Mouse (Mus musculus) megakaryocyte, embryonic 14.5 days (primary cell): ENCODE data around the gene Pax1. TPM values are rescaled to one million over a fixed set of nuclear protein-coding genes. Genes with fewer than 3 reads are reported as not detected.

ENCODE experiments used
- H3K27me3 ChIP-seq: replicated peaks from 2 replicates; pipeline ENCODE3; 2012; ENCODE audit warnings: inconsistent platforms
- H3K36me3 ChIP-seq: replicated peaks from 2 replicates; pipeline ENCODE3; 2012; ENCODE audit warnings: low read length, inconsistent platforms, mixed read lengths
- H3K4me1 ChIP-seq: 2 replicates; pipeline ENCODE4 v1.6.1; 2012; ENCODE audit warnings: inconsistent platforms
- H3K4me3 ChIP-seq: replicated peaks from 2 replicates; pipeline ENCODE3; 2012; ENCODE audit warnings: moderate library complexity, mild to moderate bottlenecking, inconsistent platforms
- H3K9me3 ChIP-seq: 2 replicates; pipeline ENCODE4 v1.6.1; 2012; ENCODE audit warnings: inconsistent platforms
- FLI1 ChIP-seq: IDR thresholded peaks from 2 replicates; pipeline ENCODE4 v1.6.1; 2012; ENCODE audit warnings: low read length, inconsistent platforms, mixed read lengths
- GATA1 ChIP-seq: IDR thresholded peaks from 3 replicates; pipeline ENCODE4 v1.6.1; 2012; ENCODE audit warnings: mixed read lengths, low read length, inconsistent platforms, borderline replicate concordance
- polyA plus RNA-seq: library from polyadenylated mRNA; stranded (reverse); fragments of >175 nt; gene quantifications from 2 replicates; pipeline ENCODE4 v1.2.3, GENCODE M21; 2012; ENCODE audit warnings: low replicate concordance; ENCODE audit not compliant: insufficient read depth

Pax1 gene
- polyA plus RNA-seq, 1 experiment = not detected

DNA sequence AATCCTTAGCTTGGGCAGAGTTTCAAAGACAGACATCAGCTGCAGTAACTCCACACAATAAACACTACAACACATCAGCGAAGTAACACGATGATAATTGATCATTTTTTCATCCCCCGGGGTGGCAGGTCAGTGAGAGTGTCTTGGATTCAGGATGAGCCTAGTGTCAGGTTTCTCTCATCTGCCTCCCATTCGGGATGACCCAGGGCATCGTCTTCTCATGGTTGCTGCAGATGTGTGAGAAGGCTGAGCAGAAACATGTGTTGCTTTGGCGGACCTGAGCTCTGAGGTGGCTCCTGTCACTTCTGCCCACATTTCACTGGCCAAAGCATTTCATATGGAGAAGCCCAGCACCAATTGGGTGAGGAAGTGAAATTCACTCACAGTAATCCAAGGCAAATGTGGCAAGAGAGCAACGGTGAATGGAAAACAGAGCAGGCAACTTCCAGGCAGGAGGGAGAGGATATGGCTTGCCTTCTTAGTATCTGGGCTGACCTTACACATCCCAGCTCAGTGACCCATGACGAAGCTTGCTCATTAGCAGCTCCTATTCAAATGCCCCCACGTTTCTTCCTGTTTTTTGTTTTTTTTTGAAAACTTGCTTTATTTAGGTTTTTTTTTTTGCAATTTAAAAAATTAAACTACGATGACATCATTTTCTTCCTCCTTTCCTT is 63.0 kb downstream of the Pax1 start:
- H3K36me3 ChIP-seq = no peaks in the 10 kb centered on the region
- no peaks in the 10 kb centered on the region for H3K4me1 ChIP-seq
- no peaks in the 10 kb centered on the region for H3K27me3 ChIP-seq
- no peaks in the 10 kb centered on the region for H3K9me3 ChIP-seq
- no peak for TF ChIP-seq FLI1
- TF ChIP-seq GATA1 = no peak
- no peak overlapping the region for H3K4me3 ChIP-seq

DNA sequence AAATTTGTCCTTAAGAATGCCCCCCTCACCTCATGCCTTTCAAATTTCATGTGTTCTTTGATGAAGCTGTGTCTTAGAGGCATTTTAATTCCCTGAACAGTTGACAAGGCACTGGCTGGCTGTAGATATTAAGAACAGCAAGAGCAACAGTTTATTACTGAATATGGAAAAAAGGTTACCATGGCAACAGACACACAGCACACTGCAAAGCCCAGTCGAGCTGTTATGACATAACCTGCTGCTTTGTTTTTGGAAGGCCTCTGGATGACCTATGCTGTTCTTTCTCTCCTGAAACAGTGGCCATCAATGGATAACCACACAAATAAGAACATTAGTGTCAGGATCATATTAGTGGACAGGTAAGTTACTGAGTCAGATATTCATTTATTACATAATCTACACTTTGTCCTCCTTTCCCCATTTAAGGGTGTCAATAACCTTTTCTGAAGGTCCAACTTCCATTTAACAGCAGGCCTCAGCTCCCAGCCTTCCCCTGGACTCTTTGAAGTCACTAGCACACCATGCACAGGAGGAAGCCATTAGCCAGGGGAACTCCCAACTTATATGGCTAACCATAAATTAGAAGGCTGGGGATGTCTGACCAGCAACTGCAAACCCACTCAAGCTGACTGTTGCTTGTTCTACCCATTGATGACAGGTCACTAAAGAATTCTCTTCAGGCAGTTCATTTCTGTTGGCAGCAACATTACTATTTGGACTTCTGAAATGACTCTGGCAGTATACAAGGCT is 68.1 kb downstream of the Pax1 start:
- no peak overlapping the region for H3K4me3 ChIP-seq
- TF ChIP-seq FLI1 (no peak), GATA1 (no peak)
- H3K9me3 ChIP-seq = no peaks in the 10 kb centered on the region; the same call in 1 of the 2 replicates
- H3K4me1 ChIP-seq = no peaks in the 10 kb centered on the region
- H3K27me3 ChIP-seq = no peaks in the 10 kb centered on the region
- no peaks in the 10 kb centered on the region for H3K36me3 ChIP-seq

DNA sequence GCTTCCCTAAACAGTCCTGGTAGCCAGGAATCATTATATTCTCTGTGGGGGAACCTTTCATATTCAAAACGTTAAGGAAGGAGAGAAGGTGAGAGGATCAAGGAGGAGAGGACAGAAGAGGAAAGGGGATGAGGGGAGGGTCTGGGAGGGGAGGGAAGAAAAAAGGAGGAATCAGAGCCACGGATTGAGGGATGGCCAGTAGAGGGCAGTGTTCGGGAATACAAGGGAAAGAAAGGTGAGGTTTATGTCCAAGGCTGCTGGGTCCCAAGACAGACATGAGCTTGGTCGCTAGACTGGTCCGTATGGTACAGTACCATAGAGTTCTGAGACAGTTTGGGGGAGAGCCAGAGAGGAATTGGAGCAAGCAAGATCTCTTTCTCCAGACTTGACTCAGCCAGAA is 71.4 kb downstream of the Pax1 start:
- H3K4me1 ChIP-seq = no peaks in the 10 kb centered on the region
- no peaks in the 10 kb centered on the region for H3K27me3 ChIP-seq
- H3K36me3 ChIP-seq = no peaks in the 10 kb centered on the region
- H3K9me3 ChIP-seq = no peaks in the 10 kb centered on the region; the same call in 1 of the 2 replicates
- H3K4me3 ChIP-seq = no peak overlapping the region
- TF ChIP-seq FLI1 (no peak), GATA1 (no peak)

Other genes starting within 250 kb of the Pax1 start
- gene Nkx2-2, start 167.7 kb upstream of the Pax1 start, polyA plus RNA-seq = not detected in 2 replicates